Mouse (Mus musculus): ENCODE measurements around the gene Snx9.

- no peak for TF ChIP-seq POLR2A (IDR thresholded peaks at IDR 0.05; ENCODE audit: insufficient read length, low read depth)
- no peak for TF ChIP-seq CEBPB (IDR thresholded peaks at IDR 0.05; ENCODE audit: insufficient read depth, poor library complexity, severe bottlenecking)
- TF ChIP-seq TCF12 (IDR thresholded peaks at IDR 0.05; ENCODE audit: insufficient read depth, poor library complexity, severe bottlenecking), result no peak
- TF ChIP-seq MAX (IDR thresholded peaks at IDR 0.05; ENCODE audit: low read depth), result no peak
These were observed 105.9 kb downstream of the Snx9 start for GRCm38 (mm10) chr17:5947039-5947438.

All from myocyte (in vitro differentiated cells).